Mouse (Mus musculus): ENCODE measurements around the gene Olfr455. TPM values are rescaled to one million over a fixed set of nuclear protein-coding genes. Genes with fewer than 3 reads are reported as not detected.

The Olfr455 gene
- not detected in 2 replicates for polyA plus RNA-seq (2014; fragmentation: Nextera tagmentation; extraction: Ambion mirVana)

DNA sequence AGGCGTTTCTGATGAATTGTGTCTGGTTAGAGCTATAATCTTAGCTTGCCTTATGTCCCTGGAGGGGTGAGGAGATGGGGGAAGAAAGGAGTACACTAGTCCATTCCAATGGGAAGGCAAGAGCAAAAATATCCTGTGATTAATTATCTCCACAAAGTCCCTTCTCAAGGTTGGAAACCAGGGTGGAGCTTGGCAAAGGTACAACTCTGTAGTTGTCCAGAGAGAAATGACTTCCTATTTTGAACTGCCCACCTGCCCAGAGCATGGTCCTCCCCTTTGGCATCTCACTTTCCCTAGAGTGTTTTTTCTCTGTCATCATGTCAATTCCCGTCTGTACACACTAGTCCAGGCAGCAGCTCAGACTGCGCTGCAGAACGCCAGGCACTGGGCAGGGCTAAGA lies at the start of gene Olfr455:
Gene Olfr455 (minus strand): TSS at position 127 of the 400 bp plus-strand sequence.
- 79% methylated on average over 4 of the region's 4 CpGs for WGBS
- no peak for ATAC-seq (ENCODE audit: low FRiP score, low TSS enrichment)
- no peak within 1 kb of the TSS for H3K27ac ChIP-seq (ENCODE audit: low read depth, low read length)

DNA sequence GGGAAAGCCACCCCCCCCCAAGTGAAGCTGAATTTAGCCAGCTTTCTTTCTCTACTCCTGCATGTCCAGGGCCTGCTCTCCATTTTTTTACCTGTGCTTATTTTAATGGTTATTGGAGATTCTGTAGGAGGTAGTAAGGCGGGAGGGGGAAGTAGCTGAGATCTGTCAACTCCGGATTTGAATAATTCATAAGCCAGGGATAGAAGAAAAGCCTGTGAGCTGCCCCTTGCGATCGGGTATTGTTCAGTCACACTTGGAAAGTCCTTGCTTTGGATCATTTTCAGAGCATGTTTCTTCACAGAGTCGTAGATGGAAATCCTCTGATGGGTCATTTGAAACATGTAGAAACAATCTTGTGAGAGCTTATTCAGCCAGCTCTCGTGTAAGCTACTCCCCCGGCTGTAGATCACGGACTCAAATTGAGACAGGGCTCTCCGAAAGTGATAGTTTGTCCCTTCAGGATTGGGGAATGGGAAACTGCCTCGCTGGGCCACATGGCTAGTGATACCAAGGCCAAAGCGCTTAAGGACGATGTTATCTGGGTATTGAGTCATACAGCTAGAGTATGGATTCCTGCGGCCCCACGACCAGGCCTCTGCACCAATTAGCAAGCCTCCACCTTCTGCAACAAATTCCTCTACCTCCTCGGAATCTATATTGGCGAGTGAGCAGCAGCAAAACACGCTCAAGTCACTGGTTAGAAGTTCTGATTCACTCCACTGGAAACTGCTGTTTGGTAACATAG lies 45.9 kb upstream of the Olfr455 start:
- Histone ChIP-seq H3K9ac (ENCODE audit: low read depth, low read length) (no peak overlapping the region), H3K27ac (ENCODE audit: low read depth, low read length) (no peak overlapping the region), H3K27me3 (ENCODE audit: control insufficient read depth, insufficient read depth, low read length) (no peaks in the 10 kb centered on the region), H3K4me2 (replicated peaks; ENCODE audit: low read depth, low read length) (no peak overlapping the region), H3K4me1 (ENCODE audit: control insufficient read depth, insufficient read depth, low read length) (no peaks in the 10 kb centered on the region), H3K36me3 (ENCODE audit: control insufficient read depth, insufficient read depth, low read length) (no peaks in the 10 kb centered on the region), H3K4me3 (ENCODE audit: low read length) (no peak overlapping the region), H3K9me3 (ENCODE audit: control insufficient read depth, low read length) (no peaks in the 10 kb centered on the region)
- 72% methylated on average over 17 of the region's 17 CpGs for WGBS
- no peak for ATAC-seq (ENCODE audit: low FRiP score, low TSS enrichment)

More for the DNA sequence above, at the start of gene Olfr455:
- no peak within 1 kb of the TSS for H3K9ac ChIP-seq (ENCODE audit: low read depth, low read length)
- H3K4me2 ChIP-seq (replicated peaks; ENCODE audit: low read depth, low read length) = no peak within 1 kb of the TSS
- H3K27me3 ChIP-seq (ENCODE audit: control insufficient read depth, insufficient read depth, low read length) = no peaks in the 10 kb centered on the region
- no peak within 1 kb of the TSS for H3K4me3 ChIP-seq (ENCODE audit: low read length)
- H3K9me3 ChIP-seq (ENCODE audit: control insufficient read depth, low read length) = no peaks in the 10 kb centered on the region
- no peaks in the 10 kb centered on the region for H3K4me1 ChIP-seq (ENCODE audit: control insufficient read depth, insufficient read depth, low read length)
- H3K36me3 ChIP-seq (ENCODE audit: control insufficient read depth, insufficient read depth, low read length) = no peaks in the 10 kb centered on the region

- H3K4me3 ChIP-seq (ENCODE audit: low read length) = no peak overlapping the region
- H3K27ac ChIP-seq (ENCODE audit: low read depth, low read length) = no peak overlapping the region
- H3K9me3 ChIP-seq (ENCODE audit: control insufficient read depth, low read length) = no peaks in the 10 kb centered on the region
- no peaks in the 10 kb centered on the region for H3K36me3 ChIP-seq (ENCODE audit: control insufficient read depth, insufficient read depth, low read length)
- H3K27me3 ChIP-seq (ENCODE audit: control insufficient read depth, insufficient read depth, low read length) = no peaks in the 10 kb centered on the region
- WGBS = 87% methylated on average over 5 of the region's 5 CpGs
- H3K4me2 ChIP-seq (replicated peaks; ENCODE audit: low read depth, low read length) = no peak overlapping the region
- no peak for ATAC-seq (ENCODE audit: low FRiP score, low TSS enrichment)
- H3K4me1 ChIP-seq (ENCODE audit: control insufficient read depth, insufficient read depth, low read length) = no peaks in the 10 kb centered on the region
- no peak overlapping the region for H3K9ac ChIP-seq (ENCODE audit: low read depth, low read length)
These were observed 39.2 kb upstream of the Olfr455 start for GRCm38 (mm10) chr6:42586569-42586968.

DNA sequence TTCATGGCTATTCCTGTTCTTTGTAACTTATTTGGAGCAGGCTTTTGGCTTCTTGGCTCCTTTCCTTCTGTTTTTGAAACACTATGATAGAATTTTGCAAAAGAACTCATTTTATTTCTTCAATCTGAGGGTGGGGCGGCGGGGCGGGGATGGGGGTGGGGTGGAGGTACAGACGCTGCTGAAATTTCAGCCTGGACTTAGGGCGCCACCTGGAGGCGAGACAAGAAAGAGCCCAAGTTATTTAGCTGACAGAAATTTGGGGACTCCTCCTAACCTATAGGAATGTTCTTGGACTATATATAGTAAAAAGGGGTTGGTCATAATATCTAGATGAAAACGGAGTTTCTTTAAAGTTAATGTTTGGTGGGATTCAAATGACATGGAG lies 36.1 kb upstream of the Olfr455 start:
- Histone ChIP-seq H3K27ac (ENCODE audit: low read depth, low read length) (no peak overlapping the region), H3K4me2 (replicated peaks; ENCODE audit: low read depth, low read length) (no peak overlapping the region; the same call in 1 of the 2 replicates), H3K36me3 (ENCODE audit: control insufficient read depth, insufficient read depth, low read length) (no peaks in the 10 kb centered on the region), H3K4me1 (ENCODE audit: control insufficient read depth, insufficient read depth, low read length) (no peaks in the 10 kb centered on the region), H3K27me3 (ENCODE audit: control insufficient read depth, insufficient read depth, low read length) (no peaks in the 10 kb centered on the region), H3K4me3 (ENCODE audit: low read length) (no peak overlapping the region), H3K9ac (ENCODE audit: low read depth, low read length) (no peak overlapping the region), H3K9me3 (ENCODE audit: control insufficient read depth, low read length) (no peaks in the 10 kb centered on the region)
- WGBS = 2% methylated on average over 7 of the region's 7 CpGs
- ATAC-seq (ENCODE audit: low FRiP score, low TSS enrichment) = no peak

DNA sequence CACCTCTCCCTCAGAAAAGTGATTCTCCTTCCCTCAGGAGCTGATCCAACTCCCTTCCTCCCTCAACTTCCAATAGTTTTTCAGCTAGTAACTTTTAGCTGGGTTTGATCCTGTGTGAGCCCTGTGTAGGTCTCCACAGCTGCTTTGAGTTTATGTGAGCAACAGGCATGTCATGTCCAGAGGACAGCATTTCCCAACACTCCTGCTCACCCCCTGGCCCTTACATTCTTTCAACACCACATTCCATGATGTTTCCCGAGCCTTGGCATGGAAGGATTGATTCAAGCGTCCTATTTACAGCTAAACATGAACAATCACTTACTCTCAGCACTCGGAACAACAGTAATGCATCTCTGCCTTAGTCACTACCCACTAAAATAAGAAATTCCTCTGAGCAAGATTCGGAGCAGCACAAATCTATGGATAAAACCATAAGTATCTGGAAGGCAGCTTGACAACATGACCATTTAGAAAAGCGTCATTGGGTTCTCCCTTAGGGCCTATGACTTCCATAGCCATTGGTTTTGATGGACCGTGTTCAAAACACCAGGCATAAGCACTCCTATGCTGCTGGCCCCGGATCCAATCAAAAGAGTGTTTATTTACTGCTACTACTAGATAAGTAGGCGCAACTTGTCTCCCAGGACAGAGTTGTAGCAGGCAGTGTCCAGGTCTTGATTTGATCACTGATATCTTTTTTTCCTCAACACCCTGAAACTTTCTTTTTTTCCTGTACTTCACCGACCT lies 35.5 kb upstream of the Olfr455 start:
- Histone ChIP-seq H3K4me1 (ENCODE audit: control insufficient read depth, insufficient read depth, low read length) (no peaks in the 10 kb centered on the region), H3K27me3 (ENCODE audit: control insufficient read depth, insufficient read depth, low read length) (no peaks in the 10 kb centered on the region), H3K27ac (ENCODE audit: low read depth, low read length) (no peak overlapping the region), H3K4me2 (replicated peaks; ENCODE audit: low read depth, low read length) (no peak overlapping the region; the same call in 1 of the 2 replicates), H3K4me3 (ENCODE audit: low read length) (no peak overlapping the region), H3K9ac (ENCODE audit: low read depth, low read length) (no peak overlapping the region), H3K36me3 (ENCODE audit: control insufficient read depth, insufficient read depth, low read length) (no peaks in the 10 kb centered on the region), H3K9me3 (ENCODE audit: control insufficient read depth, low read length) (no peaks in the 10 kb centered on the region)
- 67% methylated on average over 9 of the region's 9 CpGs for WGBS
- no peak for ATAC-seq (ENCODE audit: low FRiP score, low TSS enrichment)

DNA sequence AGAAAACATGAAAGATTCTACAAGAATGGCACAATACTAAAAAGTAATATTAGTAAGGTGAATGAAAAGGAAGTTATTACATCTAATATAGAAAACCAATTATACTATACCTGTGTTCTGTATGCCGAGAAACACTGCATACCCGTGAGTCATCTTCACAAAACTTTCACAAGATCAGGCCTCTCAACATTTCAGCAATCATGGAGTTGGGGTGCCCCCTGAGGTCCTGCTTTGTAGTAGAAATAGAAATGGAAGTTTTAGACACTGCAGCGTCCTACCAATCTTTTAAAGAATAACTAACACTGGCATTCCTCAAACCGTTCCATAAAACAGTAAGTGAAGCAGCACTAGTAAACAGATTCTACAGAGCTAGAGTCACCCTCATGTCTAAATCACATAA lies 31.3 kb upstream of the Olfr455 start:
- H3K27me3 ChIP-seq (ENCODE audit: control insufficient read depth, insufficient read depth, low read length) = no peaks in the 10 kb centered on the region
- H3K4me1 ChIP-seq (ENCODE audit: control insufficient read depth, insufficient read depth, low read length) = no peaks in the 10 kb centered on the region
- H3K4me3 ChIP-seq (ENCODE audit: low read length) = no peak overlapping the region
- no peak overlapping the region for H3K4me2 ChIP-seq (replicated peaks; ENCODE audit: low read depth, low read length)
- 91% methylated on average over 4 of the region's 4 CpGs for WGBS
- no peak for ATAC-seq (ENCODE audit: low FRiP score, low TSS enrichment)
- no peak overlapping the region for H3K27ac ChIP-seq (ENCODE audit: low read depth, low read length)
- H3K9me3 ChIP-seq (ENCODE audit: control insufficient read depth, low read length) = no peaks in the 10 kb centered on the region
- H3K9ac ChIP-seq (ENCODE audit: low read depth, low read length) = no peak overlapping the region
- no peaks in the 10 kb centered on the region for H3K36me3 ChIP-seq (ENCODE audit: control insufficient read depth, insufficient read depth, low read length)

GRCm38 (mm10) chr6:42577433-42577832 lies 30.0 kb upstream of the Olfr455 start:
- no peak overlapping the region for H3K4me2 ChIP-seq (replicated peaks; ENCODE audit: low read depth, low read length)

GRCm38 (mm10) chr6:42568205-42568604 lies 20.8 kb upstream of the Olfr455 start:
- no peak for ATAC-seq (ENCODE audit: low FRiP score, low TSS enrichment)
- Histone ChIP-seq H3K36me3 (ENCODE audit: control insufficient read depth, insufficient read depth, low read length) (no peaks in the 10 kb centered on the region), H3K4me1 (ENCODE audit: control insufficient read depth, insufficient read depth, low read length) (no peaks in the 10 kb centered on the region), H3K9me3 (ENCODE audit: control insufficient read depth, low read length) (no peaks in the 10 kb centered on the region), H3K9ac (ENCODE audit: low read depth, low read length) (no peak overlapping the region), H3K27me3 (ENCODE audit: control insufficient read depth, insufficient read depth, low read length) (no peaks in the 10 kb centered on the region), H3K4me2 (replicated peaks; ENCODE audit: low read depth, low read length) (no peak overlapping the region), H3K27ac (ENCODE audit: low read depth, low read length) (no peak overlapping the region), H3K4me3 (ENCODE audit: low read length) (no peak overlapping the region)
- WGBS = 64% methylated on average over 2 of the region's 2 CpGs

More at GRCm38 (mm10) chr6:42577433-42577832, 30.0 kb upstream of the Olfr455 start:
- no peaks in the 10 kb centered on the region for H3K27me3 ChIP-seq (ENCODE audit: control insufficient read depth, insufficient read depth, low read length)
- no peak overlapping the region for H3K4me3 ChIP-seq (ENCODE audit: low read length)
- H3K36me3 ChIP-seq (ENCODE audit: control insufficient read depth, insufficient read depth, low read length) = no peaks in the 10 kb centered on the region
- no peaks in the 10 kb centered on the region for H3K4me1 ChIP-seq (ENCODE audit: control insufficient read depth, insufficient read depth, low read length)
- H3K27ac ChIP-seq (ENCODE audit: low read depth, low read length) = no peak overlapping the region
- no peak overlapping the region for H3K9ac ChIP-seq (ENCODE audit: low read depth, low read length)
- ATAC-seq (ENCODE audit: low FRiP score, low TSS enrichment) = no peak
- H3K9me3 ChIP-seq (ENCODE audit: control insufficient read depth, low read length) = no peaks in the 10 kb centered on the region
- WGBS = 88% methylated on average over 2 of the region's 2 CpGs

DNA sequence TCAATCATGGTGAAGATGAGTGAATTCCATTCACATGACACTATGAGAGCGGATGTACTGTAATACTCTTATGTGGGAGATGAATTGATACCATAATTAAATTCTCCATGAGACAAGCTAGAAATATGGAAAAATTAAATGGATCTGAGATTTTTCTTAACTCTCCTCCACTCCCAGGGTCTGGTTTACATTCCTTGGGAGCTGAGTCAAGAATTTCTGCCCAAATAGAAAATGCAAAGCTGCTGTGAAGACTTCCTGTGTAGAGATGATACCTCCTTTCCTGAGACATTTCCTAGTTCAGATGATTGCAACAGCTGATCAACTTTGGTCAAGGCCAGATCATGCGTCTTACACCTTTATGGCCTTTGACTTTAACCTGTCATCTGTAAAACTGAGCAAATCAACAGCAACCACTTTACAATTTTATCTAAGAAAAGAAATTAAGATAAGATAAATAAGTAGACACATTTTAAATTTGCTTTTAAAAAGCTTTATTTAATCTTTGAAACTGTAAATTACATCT lies 18.8 kb upstream of the Olfr455 start:
- H3K4me3 ChIP-seq (ENCODE audit: low read length) = no peak overlapping the region
- 84% methylated on average over 2 of the region's 2 CpGs for WGBS
- H3K9me3 ChIP-seq (ENCODE audit: control insufficient read depth, low read length) = no peaks in the 10 kb centered on the region
- H3K27me3 ChIP-seq (ENCODE audit: control insufficient read depth, insufficient read depth, low read length) = no peaks in the 10 kb centered on the region
- no peak overlapping the region for H3K4me2 ChIP-seq (replicated peaks; ENCODE audit: low read depth, low read length)
- no peak overlapping the region for H3K9ac ChIP-seq (ENCODE audit: low read depth, low read length)
- no peak overlapping the region for H3K27ac ChIP-seq (ENCODE audit: low read depth, low read length)
- no peaks in the 10 kb centered on the region for H3K4me1 ChIP-seq (ENCODE audit: control insufficient read depth, insufficient read depth, low read length)
- ATAC-seq (ENCODE audit: low FRiP score, low TSS enrichment) = no peak
- H3K36me3 ChIP-seq (ENCODE audit: control insufficient read depth, insufficient read depth, low read length) = no peaks in the 10 kb centered on the region

All from kidney, embryonic 14.5 days (tissue).